Mouse (Mus musculus): Measurements from ENCODE around the gene Dpm2.

Gene Dpm2

GRCm38 (mm10) chr2:32547380-32547779 lies 23.3 kb upstream of the Dpm2 start:
- no peak for DNase-seq (ENCODE audit: low spot score)

GRCm38 (mm10) chr2:32547964-32548739 lies 22.5 kb upstream of the Dpm2 start:
- no peak for DNase-seq (ENCODE audit: low spot score)

GRCm38 (mm10) chr2:32549171-32549570 lies 21.5 kb upstream of the Dpm2 start:
- no peak for DNase-seq (ENCODE audit: low spot score)

- no peak for DNase-seq (ENCODE audit: low spot score)
Observed at GRCm38 (mm10) chr2:32549764-32550163, 20.9 kb upstream of the Dpm2 start.

GRCm38 (mm10) chr2:32551236-32551635 lies 19.4 kb upstream of the Dpm2 start:
- no peak for DNase-seq (ENCODE audit: low spot score)

- DNase-seq (ENCODE audit: low spot score): no peak
Observed at GRCm38 (mm10) chr2:32553592-32554148, 17.0 kb upstream of the Dpm2 start.

- DNase-seq (ENCODE audit: low spot score): no peak
Observed at GRCm38 (mm10) chr2:32555484-32555883, 15.2 kb upstream of the Dpm2 start.

GRCm38 (mm10) chr2:32556019-32556418 lies 14.6 kb upstream of the Dpm2 start:
- no peak for DNase-seq (ENCODE audit: low spot score)

GRCm38 (mm10) chr2:32559570-32559969 lies 11.1 kb upstream of the Dpm2 start:
- DNase-seq (ENCODE audit: low spot score): no peak

GRCm38 (mm10) chr2:32566536-32567063 lies 4.1 kb upstream of the Dpm2 start:
- DNase-seq (ENCODE audit: low spot score): no peak

- no peak for DNase-seq (ENCODE audit: low spot score)
Observed at GRCm38 (mm10) chr2:32568149-32568548, 2.5 kb upstream of the Dpm2 start.

- DNase-seq (ENCODE audit: low spot score): no peak
Observed at GRCm38 (mm10) chr2:32568941-32569340, 1.7 kb upstream of the Dpm2 start.

- no peak for DNase-seq (ENCODE audit: low spot score)
Observed at GRCm38 (mm10) chr2:32572196-32572595, 1.5 kb downstream of the Dpm2 start.

- no peak for DNase-seq (ENCODE audit: low spot score)
Observed at GRCm38 (mm10) chr2:32574497-32574896, 3.8 kb downstream of the Dpm2 start, which contains the start of gene Pip5kl1. Gene Pip5kl1, plus strand, starts transcription at chr2:32574797.

- DNase-seq (ENCODE audit: low spot score): no peak
Observed at GRCm38 (mm10) chr2:32574901-32575585, 4.4 kb downstream of the Dpm2 start.

GRCm38 (mm10) chr2:32575586-32576160 lies 5.0 kb downstream of the Dpm2 start, which contains the start of gene 9430097D07Rik:
Gene 9430097D07Rik, minus strand, starts transcription at chr2:32575684.
- DNase-seq (ENCODE audit: low spot score): no peak

- no peak for DNase-seq (ENCODE audit: low spot score)
Observed at GRCm38 (mm10) chr2:32576532-32576931, 5.9 kb downstream of the Dpm2 start.

GRCm38 (mm10) chr2:32578146-32579046 lies 7.7 kb downstream of the Dpm2 start:
- no peak for DNase-seq (ENCODE audit: low spot score)

- DNase-seq (ENCODE audit: low spot score): no peak
Observed at GRCm38 (mm10) chr2:32581450-32582095, 10.9 kb downstream of the Dpm2 start.

GRCm38 (mm10) chr2:32582830-32583799 lies 12.5 kb downstream of the Dpm2 start:
- peak; percentile 63 for DNase-seq (ENCODE audit: low spot score)
